Mouse (Mus musculus): ENCODE results near the gene Rabl3.

Gene Rabl3

GRCm38 (mm10) chr16:37539611-37540580 is at the start of gene Rabl3, which contains the start of gene Gtf2e1:
Gene Rabl3, plus strand, starts transcription at chr16:37539885.
Gene Gtf2e1, minus strand, starts transcription at chr16:37539789.
- DNase-seq (ENCODE audit: low spot score), result peak; percentile 99

DNA sequence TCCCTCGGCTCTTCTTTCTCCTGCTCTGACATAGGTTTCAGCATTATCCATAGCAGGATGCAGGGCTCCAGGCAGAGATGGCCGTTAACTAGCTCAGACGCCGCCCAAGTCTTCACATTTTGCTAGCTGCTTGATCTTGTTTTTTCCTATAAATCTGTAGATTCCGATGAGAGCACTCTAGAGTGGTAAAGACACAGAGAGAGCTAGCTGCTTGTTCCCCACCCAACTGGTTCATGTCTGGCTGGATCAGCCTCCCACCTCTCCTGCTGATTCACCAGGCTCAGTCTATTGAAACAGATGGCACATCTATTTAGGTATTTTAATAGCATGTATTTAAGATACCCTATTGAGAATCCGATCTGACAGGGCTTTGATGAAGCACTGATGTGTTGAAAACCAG is 44.7 kb upstream of the Rabl3 start:
- no peak for DNase-seq (ENCODE audit: low spot score)

DNA sequence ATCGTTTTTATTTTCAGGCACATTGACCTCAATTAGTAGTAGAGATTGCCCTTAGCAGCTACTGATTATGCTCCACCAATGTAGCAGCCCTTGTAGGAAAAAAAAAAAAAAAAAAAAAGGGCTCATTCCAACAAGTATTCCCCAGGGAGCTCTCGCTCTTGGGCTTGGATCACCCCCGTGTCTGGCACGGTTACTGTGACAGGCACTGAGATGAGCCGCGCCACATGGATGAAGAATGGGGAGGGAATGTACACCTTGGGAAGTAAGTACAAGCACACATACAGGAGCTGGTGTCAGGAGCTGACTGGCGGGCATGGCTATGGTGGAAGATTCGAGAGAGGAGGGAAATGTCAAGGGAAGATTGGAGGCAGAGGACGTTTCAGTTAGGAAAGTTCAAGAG is 41.1 kb upstream of the Rabl3 start:
- DNase-seq (ENCODE audit: low spot score), result no peak

DNA sequence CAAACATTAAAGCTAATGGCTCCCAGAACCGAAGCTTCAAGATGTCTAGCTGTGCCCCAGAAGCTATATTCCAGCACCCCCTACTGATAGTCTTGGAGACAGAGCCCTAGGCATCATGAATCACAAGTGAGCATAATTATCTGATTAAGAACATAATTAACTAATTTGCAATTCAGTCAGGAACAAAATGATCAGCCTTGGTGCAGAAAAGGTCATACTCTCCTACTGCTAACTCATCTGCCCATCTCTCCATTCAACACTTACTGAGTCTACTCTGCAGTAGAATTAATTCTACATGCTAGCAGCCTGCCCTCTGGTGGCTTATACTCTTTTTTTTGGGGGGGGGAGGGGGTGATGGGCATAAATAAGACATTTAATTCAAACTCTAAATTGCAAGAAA is 35.2 kb upstream of the Rabl3 start:
- DNase-seq (ENCODE audit: low spot score), result no peak

DNA sequence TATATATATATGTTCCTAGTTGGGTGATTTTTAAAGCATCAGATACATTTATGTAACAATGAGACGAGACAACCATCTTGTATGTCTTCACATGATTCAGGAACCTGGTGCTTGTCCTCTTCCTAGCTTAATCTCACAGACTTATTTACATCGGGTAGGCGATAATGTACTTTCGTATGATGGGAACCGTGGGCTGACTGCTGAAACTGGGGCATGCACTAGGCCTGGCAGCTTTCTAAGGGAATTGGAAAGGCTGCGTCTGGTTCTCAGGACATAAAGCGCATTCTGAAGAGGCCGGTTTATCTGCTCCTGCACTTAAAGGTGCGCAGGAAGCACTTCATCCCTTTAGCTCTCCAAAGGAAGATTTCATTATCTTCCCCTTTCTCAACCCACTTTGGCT is 32.9 kb upstream of the Rabl3 start:
- no peak for DNase-seq (ENCODE audit: low spot score)

GRCm38 (mm10) chr16:37511489-37511888 is 28.2 kb upstream of the Rabl3 start:
- DNase-seq (ENCODE audit: low spot score), result no peak

DNA sequence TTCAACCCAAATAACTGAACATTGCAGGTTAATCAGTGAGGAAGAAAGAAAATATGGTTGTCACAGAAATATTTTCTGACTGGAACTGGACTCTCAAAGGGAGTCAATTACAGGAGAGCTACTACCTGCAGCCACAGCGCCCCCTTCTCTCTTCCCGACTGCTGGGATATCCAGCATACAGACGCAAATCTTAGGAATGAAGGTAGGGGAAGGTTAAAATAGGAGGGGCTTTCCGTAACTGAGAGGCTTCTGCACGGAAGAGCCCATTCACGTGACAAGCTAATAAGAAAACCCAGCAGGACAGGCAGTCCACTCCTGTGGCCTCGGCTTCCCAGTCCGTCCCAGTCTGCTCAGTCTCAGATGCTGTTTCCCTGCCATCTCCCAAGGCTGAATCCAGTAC is 25.0 kb upstream of the Rabl3 start:
- no peak for DNase-seq (ENCODE audit: low spot score)

GRCm38 (mm10) chr16:37516376-37516993 is 23.2 kb upstream of the Rabl3 start:
- no peak for DNase-seq (ENCODE audit: low spot score)

- no peak for DNase-seq (ENCODE audit: low spot score)
Measured at GRCm38 (mm10) chr16:37517596-37518211, 22.0 kb upstream of the Rabl3 start.

DNA sequence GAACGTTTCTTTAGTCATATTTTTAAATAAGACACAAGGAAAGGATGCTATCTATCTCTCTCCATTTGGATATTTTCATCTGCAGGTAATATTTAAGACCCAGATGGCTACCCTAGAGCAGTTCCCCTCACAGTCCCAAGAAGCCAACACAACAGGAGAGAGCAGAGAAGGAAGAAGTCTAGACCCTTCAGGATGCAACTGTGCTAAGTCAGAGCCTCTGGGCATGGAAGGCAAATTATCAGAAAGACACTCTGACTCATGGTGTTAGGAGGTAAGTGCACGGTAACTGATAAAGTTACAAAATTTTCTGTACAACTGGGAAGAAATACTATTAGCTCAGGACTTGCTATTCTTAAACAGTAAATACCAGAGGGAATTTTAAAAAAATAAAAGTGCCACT is 21.0 kb upstream of the Rabl3 start:
- no peak for DNase-seq (ENCODE audit: low spot score)

- no peak for DNase-seq (ENCODE audit: low spot score)
Measured at GRCm38 (mm10) chr16:37519721-37520120, 20.0 kb upstream of the Rabl3 start.

DNA sequence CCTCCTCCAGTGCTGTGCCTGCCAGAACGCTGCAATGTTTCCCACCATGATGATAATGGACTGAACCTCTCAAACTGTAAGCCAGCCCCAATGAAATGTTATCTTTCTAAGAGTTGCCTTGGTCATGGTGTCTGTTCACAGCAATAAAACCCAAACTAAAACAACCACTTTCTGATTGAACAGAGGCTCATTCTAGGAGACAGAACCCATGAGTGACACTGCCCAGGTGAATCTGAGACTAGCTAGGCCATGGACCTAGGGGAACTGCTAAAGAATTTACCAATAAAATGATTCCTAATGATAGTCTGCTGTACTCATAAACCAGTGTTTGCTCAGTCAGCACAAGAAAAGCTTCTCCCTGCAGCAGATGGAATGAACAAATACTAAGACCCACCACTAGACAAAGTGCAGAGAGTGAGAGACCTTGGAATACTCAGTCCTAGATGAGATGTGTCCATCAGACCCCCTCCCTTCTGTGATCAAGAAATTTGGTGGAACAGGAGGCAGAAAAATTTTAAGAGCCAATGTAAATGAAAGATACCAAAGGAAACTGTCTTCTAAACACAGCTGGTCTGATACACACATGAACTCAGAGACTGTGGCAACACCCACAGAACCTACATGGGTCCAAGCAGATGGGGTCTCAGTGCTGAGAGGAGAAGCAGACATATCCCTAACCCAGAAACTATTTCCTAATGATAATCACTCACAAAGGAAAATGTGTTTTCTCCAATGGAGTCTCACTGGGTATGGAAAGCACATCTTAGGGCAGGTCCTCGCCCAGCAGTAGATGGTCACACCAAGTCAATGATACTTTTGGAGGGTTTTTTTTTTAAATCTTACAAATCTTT is 19.3 kb upstream of the Rabl3 start:
- no peak for DNase-seq (ENCODE audit: low spot score)

DNA sequence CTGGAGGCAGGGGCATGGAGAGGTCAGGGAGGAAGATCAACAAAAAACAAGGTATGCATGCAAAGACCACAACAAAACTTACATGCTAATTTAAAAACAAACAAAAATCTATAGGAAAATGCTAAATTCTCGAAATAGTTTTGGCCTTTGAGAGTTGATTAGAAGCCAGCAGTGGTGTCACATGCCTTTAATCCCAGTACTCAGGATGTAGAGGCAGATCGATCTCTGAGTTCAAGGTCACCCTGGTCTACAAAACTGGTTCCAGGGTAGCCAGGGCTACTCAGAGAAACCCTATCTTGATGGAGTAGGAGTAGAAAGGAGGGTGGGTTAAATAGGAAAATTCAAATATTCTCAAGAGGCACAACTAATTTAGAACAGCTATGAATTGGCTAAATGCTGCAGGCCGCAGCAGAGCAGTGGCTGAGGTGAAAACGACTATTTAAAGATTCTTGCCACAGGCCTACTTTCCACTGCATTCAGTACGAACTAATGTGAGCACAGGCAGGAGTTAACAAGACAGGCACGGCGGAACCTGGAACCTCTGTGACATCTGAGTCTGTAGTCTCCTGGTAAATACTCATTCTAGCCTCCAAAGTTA is 17.5 kb upstream of the Rabl3 start:
- no peak for DNase-seq (ENCODE audit: low spot score)

- DNase-seq (ENCODE audit: low spot score), result no peak
Measured at GRCm38 (mm10) chr16:37525121-37525520, 14.6 kb upstream of the Rabl3 start.

GRCm38 (mm10) chr16:37526688-37527223 is 12.9 kb upstream of the Rabl3 start:
- no peak for DNase-seq (ENCODE audit: low spot score)

GRCm38 (mm10) chr16:37530170-37530569 is 9.5 kb upstream of the Rabl3 start:
- peak; percentile 13 for DNase-seq (ENCODE audit: low spot score)

GRCm38 (mm10) chr16:37532046-37532445 is 7.6 kb upstream of the Rabl3 start:
- no peak for DNase-seq (ENCODE audit: low spot score)

- DNase-seq (ENCODE audit: low spot score), result no peak
Measured at GRCm38 (mm10) chr16:37533369-37534068, 6.2 kb upstream of the Rabl3 start.

DNA sequence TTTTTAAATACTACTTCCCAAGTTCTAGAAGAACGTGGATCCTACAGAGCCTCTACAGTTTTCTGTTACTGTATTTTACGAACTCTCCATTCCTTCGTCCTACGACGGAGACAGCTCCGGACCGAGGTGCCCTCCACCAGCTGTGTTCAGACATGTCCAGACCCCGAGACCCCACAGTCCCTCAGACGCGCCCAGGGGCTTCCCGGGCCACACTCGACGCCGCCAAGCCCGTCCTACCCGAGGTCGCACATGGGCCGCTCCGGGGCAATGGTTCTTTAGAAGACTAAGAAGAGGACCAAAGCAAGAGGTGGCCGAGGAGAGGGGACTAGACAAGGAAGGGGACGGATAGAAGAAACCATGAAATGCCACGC is 460 bp upstream of the Rabl3 start:
- DNase-seq (ENCODE audit: low spot score), result no peak

DNA sequence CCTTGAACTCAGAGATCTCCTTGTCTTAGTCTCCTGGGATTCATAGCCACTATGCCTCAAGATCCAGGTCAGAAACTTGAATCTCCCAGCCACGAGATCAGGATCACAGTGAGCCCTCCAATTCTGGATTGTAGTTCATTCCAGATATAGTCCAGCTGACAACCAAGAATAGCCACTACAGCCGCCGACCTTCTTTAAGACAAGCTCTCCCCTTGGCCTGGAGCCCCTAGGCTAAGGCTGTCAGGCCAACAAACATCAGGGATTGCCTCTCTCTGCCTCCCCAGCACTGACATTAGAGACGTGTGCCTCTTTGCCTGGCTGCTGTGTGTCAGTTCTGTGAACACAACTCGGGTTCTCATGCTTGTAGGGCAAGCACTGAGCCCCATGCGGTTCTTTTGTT is 1.1 kb downstream of the Rabl3 start:
- no peak for DNase-seq (ENCODE audit: low spot score)

DNA sequence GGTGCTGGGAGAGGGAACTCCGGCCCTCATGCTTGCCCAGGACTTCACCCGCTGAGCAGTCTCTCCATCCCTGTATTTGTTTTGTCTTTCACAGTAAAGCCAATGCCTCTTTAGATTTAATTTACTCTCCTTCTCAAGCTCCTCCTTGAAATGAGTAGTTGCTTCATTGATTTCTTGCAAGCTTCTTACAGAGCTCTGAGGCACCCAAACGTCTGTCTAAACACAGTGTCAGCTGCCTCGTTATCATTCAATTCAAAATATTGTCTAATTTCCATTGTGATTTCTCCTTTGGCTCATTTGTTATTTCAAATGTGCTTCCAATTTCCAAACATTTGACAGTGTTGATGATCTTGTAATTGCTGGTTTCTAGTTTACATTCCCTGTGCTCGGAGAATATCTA is 6.6 kb downstream of the Rabl3 start:
- no peak for DNase-seq (ENCODE audit: low spot score)
